ENCODE assay signal across 8 mouse cellular contexts in the genomic region with DNA sequence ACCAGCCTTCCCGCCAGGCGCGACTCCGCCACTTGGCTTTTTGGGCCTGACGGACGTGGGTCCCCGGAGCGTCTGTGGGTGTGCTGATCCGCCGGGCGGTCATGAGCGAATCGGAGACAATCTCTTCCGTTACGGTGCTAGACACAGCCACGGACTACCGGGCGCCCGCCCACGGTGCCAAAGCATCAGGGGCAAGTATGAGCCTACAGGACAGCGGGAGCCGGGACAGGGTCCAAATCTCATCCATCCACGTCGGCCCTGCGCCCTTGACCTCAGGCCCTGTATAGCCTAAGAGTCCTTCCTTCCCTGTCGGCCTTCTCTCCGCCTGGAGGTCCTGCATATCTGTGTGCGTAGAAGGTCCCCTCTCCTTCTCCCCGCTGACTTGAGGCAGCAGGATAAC. TPM values are rescaled to one million over a fixed set of nuclear protein-coding genes. Genes with fewer than 3 reads are reported as not detected.
DNase-seq lines count a peak whose midpoint lies in the region; ATAC-seq and TF ChIP-seq lines count a peak whose summit lies in the region.
"Had no signal": no experiment of that assay in that cellular context is flagged by ENCODE, and none has a peak within 500 bp of the region (broad histone marks: within the 10 kb centered on the region; RNA-seq: fewer than 3 reads in every experiment).

Gm10775 (plus strand) TSS at position 301 of the 400 bp plus-strand sequence.

- H3K27me3 ChIP-seq in lung, embryonic 14.5 days (ENCODE audit: insufficient read depth, low read length) = no peaks in the 10 kb centered on the region
- no peaks in the 10 kb centered on the region for H3K27me3 ChIP-seq in forebrain, embryonic 11.5 days (ENCODE audit: control insufficient read depth, insufficient read depth, low read length)
- H3K27me3 ChIP-seq in limb, embryonic 10.5 days (ENCODE audit: low read depth, poor library complexity, severe bottlenecking) = peaks cover 21% of the 10 kb centered on the region
- H3K27me3 ChIP-seq in small intestine, adult 2 months (ENCODE audit: control insufficient read depth, insufficient read depth, low read length) = no peaks in the 10 kb centered on the region

- H3K9ac ChIP-seq in lung, embryonic 14.5 days = no peak within 1 kb of the TSS
- H3K9ac ChIP-seq in forebrain, embryonic 11.5 days (ENCODE audit: low read length) = no peak within 1 kb of the TSS

- no peak for ATAC-seq in lung, embryonic 14.5 days (ENCODE audit: insufficient read depth)
- ATAC-seq in forebrain, embryonic 11.5 days (replicated peaks; ENCODE audit: low FRiP score) = no peak

- peak within 1 kb of the TSS; percentile 11; the same call in 1 of the 2 replicates for H3K4me3 ChIP-seq in lung, embryonic 14.5 days (ENCODE audit: low read depth, low read length)
- H3K4me3 ChIP-seq in forebrain, embryonic 11.5 days (ENCODE audit: low read depth, low read length) = no peak within 1 kb of the TSS
- peak within 1 kb of the TSS; percentile 24 for H3K4me3 ChIP-seq in limb, embryonic 10.5 days
- H3K4me3 ChIP-seq in small intestine, adult 2 months (ENCODE audit: low read depth, low read length) = 0 out of 2 replicates have a peak within 1 kb of the TSS, but pooled peaks have one; percentile 3

- H3K27ac ChIP-seq in lung, embryonic 14.5 days (ENCODE audit: low read depth) = no peak within 1 kb of the TSS
- no peak within 1 kb of the TSS for H3K27ac ChIP-seq in forebrain, embryonic 11.5 days (ENCODE audit: low read depth, low read length)
- H3K27ac ChIP-seq in limb, embryonic 10.5 days = no peak within 1 kb of the TSS
- H3K27ac ChIP-seq in small intestine, adult 2 months (ENCODE audit: insufficient read depth, low read depth, low read length) = no peak within 1 kb of the TSS

- H3K4me2 ChIP-seq in lung, embryonic 14.5 days = peak within 1 kb of the TSS; percentile 51
- peak within 1 kb of the TSS; percentile 24 for H3K4me2 ChIP-seq in forebrain, embryonic 11.5 days (ENCODE audit: low read depth, low read length, severe bottlenecking)

- WGBS in lung, embryonic 14.5 days = 34% methylated on average over 29 of the region's 29 CpGs
- WGBS in forebrain, embryonic 11.5 days = 42% methylated on average over 29 of the region's 29 CpGs
- WGBS in limb, embryonic 10.5 days = 36% methylated on average over 29 of the region's 29 CpGs
- WGBS in small intestine, adult 2 months = 48% methylated on average over 29 of the region's 29 CpGs

- DNase-seq in lung, embryonic 14.5 days = no peak
- DNase-seq in lung, postnatal 14 days = no peak
- DNase-seq in forebrain, embryonic 11.5 days (ENCODE audit: low spot score) = no peak
- DNase-seq in limb, embryonic 10.5 days (ENCODE audit: low spot score) = no peak
- DNase-seq in T-cell, adult 2 months (ENCODE audit: low spot score) = no peak
- DNase-seq in spleen, postnatal 14 days (ENCODE audit: low spot score in 2 of 2) = no peak

- H3K36me3 ChIP-seq in lung, embryonic 14.5 days (ENCODE audit: insufficient read depth) = no peaks in the 10 kb centered on the region
- peaks cover 5% of the 10 kb centered on the region for H3K36me3 ChIP-seq in forebrain, embryonic 11.5 days (ENCODE audit: control insufficient read depth, insufficient read depth, low read length)
- H3K36me3 ChIP-seq in limb, embryonic 10.5 days = peaks cover 65% of the 10 kb centered on the region
- H3K36me3 ChIP-seq in small intestine, adult 2 months (ENCODE audit: control insufficient read depth, insufficient read depth, low read length) = 0 out of 2 replicates have a peak, but pooled peaks cover 1% of the 10 kb centered on the region

- peaks cover 36% of the 10 kb centered on the region for H3K9me3 ChIP-seq in lung, embryonic 14.5 days (ENCODE audit: low read depth, low read length)
- peaks cover 47% of the 10 kb centered on the region for H3K9me3 ChIP-seq in forebrain, embryonic 11.5 days (ENCODE audit: control insufficient read depth, low read length)
- peaks cover 43% of the 10 kb centered on the region for H3K9me3 ChIP-seq in limb, embryonic 10.5 days (replicated peaks)

- TF ChIP-seq POLR2A in small intestine, adult 2 months (IDR thresholded peaks at IDR 0.05; ENCODE audit: low read depth, low read length) = no peak

- no peak for TF ChIP-seq CTCF in lung, embryonic 14.5 days (IDR thresholded peaks at IDR 0.05; ENCODE audit: low read depth)
- no peak for TF ChIP-seq CTCF in small intestine, adult 2 months (IDR thresholded peaks at IDR 0.05; ENCODE audit: extremely low read depth, insufficient read length, insufficient replicate concordance, low read depth, low read length)

- H3K4me1 ChIP-seq in lung, embryonic 14.5 days (ENCODE audit: insufficient read depth) = no peaks in the 10 kb centered on the region
- no peaks in the 10 kb centered on the region for H3K4me1 ChIP-seq in forebrain, embryonic 11.5 days (replicated peaks; ENCODE audit: control insufficient read depth, insufficient read depth, low read length)
- no peaks in the 10 kb centered on the region for H3K4me1 ChIP-seq in limb, embryonic 10.5 days
- H3K4me1 ChIP-seq in small intestine, adult 2 months (ENCODE audit: control insufficient read depth, insufficient read depth, insufficient read length, low read length) = no peaks in the 10 kb centered on the region

RNA-seq across cellular contexts. Expression of gene Gm10775, which starts in this region (rescaled TPM):
- polyA plus RNA-seq in lung, embryonic 14.5 days (2014; fragmentation: Nextera tagmentation; extraction: Ambion mirVana) = not detected in 2 replicates
- not detected in 2 replicates for polyA plus RNA-seq in forebrain, embryonic 11.5 days (2014; fragmentation: Nextera tagmentation; extraction: Ambion mirVana)
- polyA plus RNA-seq in limb, embryonic 10.5 days (2016; fragmentation: Nextera tagmentation; extraction: Ambion mirVana) = not detected in 2 replicates
- not detected in 2 replicates for polyA plus RNA-seq in small intestine, adult 2 months (2012; rRNA removed)
- polyA plus RNA-seq: embryonic facial prominence, embryonic 11.5 days had no signal
